Mouse (Mus musculus) lung, adult 2 months (tissue): ENCODE measurements at regions not wholly inside any gene's neighbourhood (a gene's known extent, or its start where the extent isn't known, plus 50 kb on each side); places are given as distances from the start of the nearest gene placed in this dataset.

Experiments used
- CTCF ChIP-seq: fragments of 200-500 bp; IDR thresholded peaks from 2 replicates; pipeline ENCODE4 v1.5.1; 2011; ENCODE audit warnings: mild to moderate bottlenecking, low read length, control low read depth; ENCODE audit not compliant: insufficient read depth
- POLR2A ChIP-seq: fragments of 200-500 bp; IDR thresholded peaks from 2 replicates; pipeline ENCODE4 v1.6.1; 2011; ENCODE audit warnings: low read depth, mild to moderate bottlenecking, control low read depth, low read length, borderline replicate concordance; ENCODE audit errors: extremely low read depth

DNA sequence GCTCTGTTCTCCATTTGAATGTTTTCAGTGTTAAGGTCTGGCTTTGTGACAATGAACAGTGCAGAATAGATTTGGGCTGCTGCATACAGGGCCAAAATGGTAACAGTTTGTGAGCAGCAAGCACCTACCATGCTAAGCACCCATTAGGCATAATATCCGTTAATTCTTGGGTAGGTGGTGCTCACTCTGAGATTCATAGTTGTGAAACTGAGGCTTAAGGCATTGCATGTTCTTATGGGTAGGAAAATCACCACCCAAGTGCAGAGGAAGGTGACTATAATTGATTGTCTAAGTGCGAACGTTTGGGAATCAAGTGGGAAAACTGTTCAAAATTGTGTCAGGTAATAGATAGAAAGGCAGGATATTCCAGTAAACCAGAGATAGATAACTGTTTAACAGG is 1378.8 kb upstream of the A1bg start:
- TF ChIP-seq CTCF (no peak), POLR2A (no peak)
